Mouse (Mus musculus): ENCODE data around the gene Sept4. TPM values are rescaled to one million over a fixed set of nuclear protein-coding genes. Genes with fewer than 3 reads are reported as not detected.

The Sept4 gene
- polyA plus RNA-seq (2017; shearing (Covaris generic)), result 3.5 TPM

GRCm38 (mm10) chr11:87568255-87568953 lies at the start of gene Sept4:
Sept4 (plus strand) TSS chr11:87568903.

GRCm38 (mm10) chr11:87566501-87566900 lies 2.2 kb upstream of the Sept4 start, which contains the start of gene Gm11492:
Gm11492 (plus strand) TSS chr11:87566653.

DNA sequence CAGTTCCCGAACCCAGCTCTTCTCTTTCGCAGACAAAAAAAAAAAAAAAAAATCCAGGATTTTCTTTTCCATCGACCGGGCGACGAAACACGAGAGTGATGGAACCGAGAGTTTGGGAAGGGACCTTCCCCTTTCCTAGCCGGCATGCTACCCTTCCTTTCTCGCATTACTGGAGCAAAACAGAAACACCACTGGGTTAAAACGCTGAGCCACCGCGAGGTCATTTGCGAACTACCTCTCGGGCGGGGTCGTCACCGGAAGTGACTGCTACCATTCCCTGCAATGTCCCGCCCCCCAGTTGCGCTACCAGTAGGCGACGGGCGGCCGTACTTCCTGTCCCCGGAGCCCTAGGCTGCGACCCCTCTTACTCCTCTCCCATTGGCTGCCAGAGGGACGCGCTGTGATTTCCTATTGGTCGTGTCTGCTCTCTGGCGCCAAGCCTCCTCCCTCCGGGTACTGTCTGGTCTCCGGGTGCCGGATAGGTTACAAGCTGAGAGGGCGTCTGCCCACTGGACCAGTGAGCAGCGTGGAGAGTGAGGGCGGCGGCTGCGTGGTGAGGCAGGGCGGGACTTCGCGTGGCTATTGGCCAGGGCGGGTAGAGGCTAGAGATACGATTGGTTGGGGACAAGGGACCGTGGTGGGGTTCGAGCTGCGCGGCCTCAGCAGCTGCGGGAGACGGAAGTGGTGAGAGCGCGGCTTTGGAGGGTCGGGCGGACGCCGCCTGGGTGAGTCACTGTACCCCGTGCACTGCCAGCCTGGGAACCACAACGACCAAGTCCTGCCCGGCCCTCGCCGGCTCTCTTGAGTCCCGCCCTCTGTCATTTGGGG lies 23.0 kb downstream of the Sept4 start, which contains the start of gene Mtmr4:
Mtmr4 (plus strand) TSS at position 637 of the 828 bp plus-strand sequence.

DNA sequence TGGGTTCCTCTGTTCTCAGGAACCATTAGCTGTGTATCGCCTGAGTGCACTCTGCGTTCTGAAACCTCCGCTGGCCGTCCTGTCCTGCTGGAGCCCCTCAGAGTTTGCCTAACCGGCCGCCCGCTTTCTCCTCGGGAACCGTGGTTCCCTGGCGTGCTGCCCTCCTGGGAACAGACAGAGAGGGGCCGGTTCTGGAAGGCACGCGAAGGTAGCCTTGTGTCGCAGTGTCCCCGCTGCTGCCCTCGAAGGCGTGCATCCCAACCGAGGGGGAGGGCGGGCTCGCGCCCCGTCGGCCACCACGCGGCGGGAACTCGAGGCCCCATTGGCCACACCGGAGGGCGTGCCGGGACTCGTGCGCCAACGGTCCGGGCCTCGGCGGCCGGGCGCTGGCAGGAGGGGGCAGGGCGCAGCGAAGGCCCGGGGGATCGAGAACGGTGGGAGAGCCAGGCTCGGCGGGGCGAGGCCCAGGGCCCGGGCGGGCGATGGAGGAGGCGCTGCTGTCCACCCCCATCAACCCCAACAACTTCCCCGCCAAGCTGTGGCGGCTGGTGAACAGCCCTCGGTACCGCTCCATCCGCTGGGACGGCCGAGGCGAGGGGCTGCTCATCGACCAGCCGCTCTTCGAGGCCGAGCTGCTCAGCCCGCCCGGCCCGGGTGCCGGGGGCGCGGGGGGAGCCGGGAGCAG lies 48.2 kb downstream of the Sept4 start, which contains the start of gene Hsf5:
Hsf5 (plus strand) TSS at position 375 of the 685 bp plus-strand sequence.

Other genes with a start within 250 kb of the Sept4 start
- gene Ppm1e, start 209.9 kb upstream of the Sept4 start, polyA plus RNA-seq (2017; shearing (Covaris generic)), result 0.06 TPM
- gene Rad51c, start 163.9 kb upstream of the Sept4 start, polyA plus RNA-seq (2017; shearing (Covaris generic)), result 2.6 TPM
- 1.5 TPM for gene Tex14, start 163.8 kb upstream of the Sept4 start, polyA plus RNA-seq (2017; shearing (Covaris generic))
- not detected for gene Gm11492, start 2.2 kb upstream of the Sept4 start, polyA plus RNA-seq (2017; shearing (Covaris generic))
- gene Mtmr4, start 23.3 kb downstream of the Sept4 start, polyA plus RNA-seq (2017; shearing (Covaris generic)), result 19.6 TPM
- gene Hsf5, start 48.3 kb downstream of the Sept4 start, polyA plus RNA-seq (2017; shearing (Covaris generic)), result 0.15 TPM
- gene Rnf43, start 93.8 kb downstream of the Sept4 start, polyA plus RNA-seq (2017; shearing (Covaris generic)), result 6.2 TPM
- gene Supt4a, start 168.6 kb downstream of the Sept4 start, polyA plus RNA-seq (2017; shearing (Covaris generic)), result 541 TPM
- 1.3 TPM for gene Tspoap1, start 191.6 kb downstream of the Sept4 start, polyA plus RNA-seq (2017; shearing (Covaris generic))
- gene Mpo, start 224.7 kb downstream of the Sept4 start, polyA plus RNA-seq (2017; shearing (Covaris generic)), result 0.21 TPM